In genomic region chr11:69552622-69553340, GRCm38 (mm10) we compare ENCODE assay signal across 9 mouse cellular contexts. TPM values are rescaled to one million over a fixed set of nuclear protein-coding genes. Genes with fewer than 3 reads are reported as not detected.
DNase-seq lines count a peak whose midpoint lies in the region; ATAC-seq and TF ChIP-seq lines count a peak whose summit lies in the region.
"Had no signal": no experiment of that assay in that cellular context is flagged by ENCODE, and none has a peak within 500 bp of the region (broad histone marks: within the 10 kb centered on the region; RNA-seq: fewer than 3 reads in every experiment).

No protein-coding gene starts in this region.

- no peak for ATAC-seq in activated CD4-positive, CD25-positive, alpha-beta regulatory T cell, adult 4 months
- no peak for ATAC-seq in erythroid progenitor cell, adult 5-6 weeks (replicated peaks; ENCODE audit: low FRiP score, poor library complexity, severe bottlenecking)

- intact Hi-C loops in left cerebral cortex, adult 2 months (cut with DNase I) = no loop called here

- no peak for TF ChIP-seq CTCF in left cerebral cortex, adult 2 months (IDR thresholded peaks at IDR 0.05)

- peak in 1 of 2 experiments; percentile 47 for DNase-seq in left cerebral cortex, adult 2 months (ENCODE audit: extremely low spot score in 1 of 2, low spot score in 2 of 2)
- DNase-seq in left cerebral cortex, adult 11 months (ENCODE audit: low spot score) = no peak
- peak; percentile 46 to 66 for DNase-seq in frontal cortex, postnatal 36 days (ENCODE audit: low spot score in 2 of 2)
- DNase-seq in mesoderm, embryonic 11.5 days (ENCODE audit: low read depth, low spot score) = peak; percentile 85
- peak; percentile 69 for DNase-seq in thymus, postnatal 14 days
- no peak for DNase-seq in heart, adult 11 months

- H3K4me3 ChIP-seq in left cerebral cortex, adult 2 months = no peak overlapping the region
- H3K4me3 ChIP-seq: limb, embryonic 15.5 days had no signal

- H3K27ac ChIP-seq in left cerebral cortex, adult 2 months = peak overlapping the region; percentile 55
- H3K27ac ChIP-seq: limb, embryonic 15.5 days had no signal

RNA-seq across cellular contexts. Expression of gene Dnah2, which starts 3.9 kb away (rescaled TPM):
- total RNA-seq in left cerebral cortex, adult 2 months (2021) = 1 to 10 TPM; 2.7 to 3.7 TPM
- under 1 TPM in 1 of 2 experiments, not detected in 1; 0.19 TPM for polyA plus RNA-seq in activated CD4-positive, CD25-positive, alpha-beta regulatory T cell, adult 4 months (2017; shearing (Covaris generic))
- total RNA-seq in erythroid progenitor cell, adult 5-6 weeks (2015; ENCODE audit: low replicate concordance) = not detected in 2 replicates
- 0.13 TPM in 1 of 2 replicates, not detected in the other for total RNA-seq in erythroid progenitor cell, adult 5-6 weeks (2017; ENCODE audit: low replicate concordance)

RNA-seq across cellular contexts. Expression of gene Efnb3, which starts 7.2 kb away (rescaled TPM):
- 10 to 100 TPM; 46.6 to 63.0 TPM for total RNA-seq in left cerebral cortex, adult 2 months (2021)
- under 1 TPM in 1 of 2 experiments, not detected in 1; 0.17 TPM for polyA plus RNA-seq in activated CD4-positive, CD25-positive, alpha-beta regulatory T cell, adult 4 months (2017; shearing (Covaris generic))
- total RNA-seq in erythroid progenitor cell, adult 5-6 weeks (2015; ENCODE audit: low replicate concordance) = 2.5 and 2.9 TPM in 2 replicates
- total RNA-seq in erythroid progenitor cell, adult 5-6 weeks (2017; ENCODE audit: low replicate concordance) = 0.77 and 1.1 TPM in 2 replicates

RNA-seq across cellular contexts. Expression of gene Wrap53, which starts 27.3 kb away (rescaled TPM):
- 10 to 100 TPM in 1 of 2 experiments, 1 to 10 TPM in 1; 7.6 to 10.5 TPM for total RNA-seq in left cerebral cortex, adult 2 months (2021)
- polyA plus RNA-seq in activated CD4-positive, CD25-positive, alpha-beta regulatory T cell, adult 4 months (2017; shearing (Covaris generic)) = 10 to 100 TPM; 25.6 to 27.6 TPM
- total RNA-seq in erythroid progenitor cell, adult 5-6 weeks (2015; ENCODE audit: low replicate concordance) = 13.8 and 48.3 TPM in 2 replicates
- total RNA-seq in erythroid progenitor cell, adult 5-6 weeks (2017; ENCODE audit: low replicate concordance) = 13.5 and 18.4 TPM in 2 replicates

RNA-seq across cellular contexts. Expression of gene Trp53, which starts 27.4 kb away (rescaled TPM):
- total RNA-seq in left cerebral cortex, adult 2 months (2021) = 10 to 100 TPM; 23.7 TPM
- polyA plus RNA-seq in activated CD4-positive, CD25-positive, alpha-beta regulatory T cell, adult 4 months (2017; shearing (Covaris generic)) = 100 to 1,000 TPM; 231 to 302 TPM
- 38.2 and 75.9 TPM in 2 replicates for total RNA-seq in erythroid progenitor cell, adult 5-6 weeks (2015; ENCODE audit: low replicate concordance)
- 12.2 TPM in 2 replicates for total RNA-seq in erythroid progenitor cell, adult 5-6 weeks (2017; ENCODE audit: low replicate concordance)

RNA-seq across cellular contexts. Expression of gene Atp1b2, which starts 53.0 kb away (rescaled TPM):
- total RNA-seq in left cerebral cortex, adult 2 months (2021) = 100 to 1,000 TPM; 411 to 429 TPM
- polyA plus RNA-seq in activated CD4-positive, CD25-positive, alpha-beta regulatory T cell, adult 4 months (2017; shearing (Covaris generic)) = under 1 TPM in 1 of 2 experiments, not detected in 1; 0.46 TPM
- 20.9 and 36.5 TPM in 2 replicates for total RNA-seq in erythroid progenitor cell, adult 5-6 weeks (2015; ENCODE audit: low replicate concordance)
- 3.5 and 4.5 TPM in 2 replicates for total RNA-seq in erythroid progenitor cell, adult 5-6 weeks (2017; ENCODE audit: low replicate concordance)

Comparison
In these comparisons a context has a peak if more than half of its experiments do, and no peak if none do; other contexts are left out.
1. DNase-seq: peak in frontal cortex, postnatal 36 days (2 of 2), mesoderm, embryonic 11.5 days (single experiment) and thymus, postnatal 14 days (single experiment); none in left cerebral cortex, adult 11 months (single experiment) and heart, adult 11 months (single experiment).
2. RNA of gene Efnb3, which starts 7.2 kb away (total RNA-seq): 46.6 to 63.0 TPM in left cerebral cortex, adult 2 months; 0.77 to 2.9 TPM in erythroid progenitor cell, adult 5-6 weeks; every median in the first group is over 10 times any median in the second.